Mouse (Mus musculus) bone marrow, adult 2 months (tissue): Measurements from ENCODE around the gene Hist1h2bf.
A peak's percentile ranks its signal among the peaks of the same experiment; 100 is the strongest.
"Not testable (repeated sequence)": the region's sequence is repeated elsewhere in the genome, so short reads cannot be mapped to it uniquely, and the experiment has no call there.

Experiments used
- CTCF ChIP-seq: fragments of 200-500 bp; IDR thresholded peaks from 2 replicates; pipeline ENCODE4 v1.5.1; 2011; ENCODE audit warnings: low read length, control low read depth; ENCODE audit not compliant: control insufficient read depth, insufficient read depth
- POLR2A ChIP-seq: fragments of 200-500 bp; IDR thresholded peaks from 2 replicates; pipeline ENCODE4 v1.6.1; 2011; ENCODE audit warnings: low read depth, mild to moderate bottlenecking, control low read depth, low read length, borderline replicate concordance; ENCODE audit not compliant: control insufficient read depth

DNA sequence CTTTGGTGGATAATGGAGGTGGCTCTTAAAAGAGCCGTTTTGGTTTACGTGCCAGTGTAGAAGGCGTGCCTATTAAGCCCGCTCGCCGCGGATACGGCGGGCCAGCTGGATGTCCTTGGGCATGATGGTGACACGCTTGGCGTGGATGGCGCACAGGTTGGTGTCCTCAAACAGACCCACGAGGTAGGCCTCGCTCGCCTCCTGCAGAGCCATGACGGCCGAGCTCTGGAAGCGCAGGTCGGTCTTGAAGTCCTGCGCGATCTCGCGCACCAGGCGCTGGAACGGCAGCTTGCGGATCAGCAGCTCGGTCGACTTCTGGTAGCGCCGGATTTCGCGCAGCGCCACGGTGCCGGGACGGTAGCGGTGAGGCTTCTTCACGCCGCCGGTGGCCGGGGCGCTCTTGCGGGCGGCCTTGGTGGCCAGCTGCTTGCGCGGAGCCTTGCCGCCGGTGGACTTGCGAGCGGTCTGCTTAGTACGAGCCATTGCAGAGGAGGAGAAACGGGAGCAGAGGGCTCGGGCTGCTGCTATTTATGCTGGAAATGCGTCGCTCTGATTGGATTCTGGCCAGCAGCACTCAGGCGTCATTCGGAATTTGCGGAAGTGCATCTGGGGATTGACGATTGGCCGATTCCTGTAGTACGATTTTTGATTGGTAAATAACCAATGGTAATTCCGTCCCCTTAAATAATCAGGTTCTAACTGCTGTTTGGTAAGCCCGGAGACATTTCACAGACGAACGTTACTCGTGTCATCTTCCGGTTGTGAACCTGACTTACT lies 11.9 kb downstream of the Hist1h2bf start, which contains the start of gene Hist1h3e:
- TF ChIP-seq CTCF, result not testable (repeated sequence)
- peak; percentile 97 for TF ChIP-seq POLR2A
